In genomic region chr7:113609027-113609705, GRCm38 (mm10) we compare ENCODE assay signal across 8 mouse cellular contexts.
DNase-seq lines count a peak whose midpoint lies in the region; ATAC-seq lines count a peak whose summit lies in the region.

No protein-coding gene starts in this region.

- WGBS in forebrain, embryonic 13.5 days, result 7% methylated on average over 8 of the region's 8 CpGs
- WGBS in midbrain, embryonic 15.5 days, result 11% methylated on average over 8 of the region's 8 CpGs

- peak; percentile 12 to 68 for DNase-seq in adrenal gland, adult (ENCODE audit: inconsistent age in 2 of 2, low spot score in 1 of 2)
- DNase-seq in adrenal gland, adult 8-10 months, result no peak
- DNase-seq in brain, embryonic 18.5 days (ENCODE audit: low read depth, low spot score), result peak; percentile 74
- peak; percentile 52 for DNase-seq in hindlimb bud, embryonic 11.5 days (ENCODE audit: extremely low spot score, low read depth, low spot score)
- peak; percentile 59 to 63 for DNase-seq in left cerebral cortex, adult 18-20 months (ENCODE audit: low spot score in 2 of 2)
- peak; percentile 66 for DNase-seq in thymus, postnatal 0 days (ENCODE audit: low spot score)

- no peak overlapping the region for H3K4me3 ChIP-seq in forebrain, embryonic 13.5 days
- H3K4me3 ChIP-seq in midbrain, embryonic 15.5 days, result no peak overlapping the region

- H3K9me3 ChIP-seq in forebrain, embryonic 13.5 days (replicated peaks), result no peaks in the 10 kb centered on the region
- H3K9me3 ChIP-seq in midbrain, embryonic 15.5 days, result no peaks in the 10 kb centered on the region

- no peaks in the 10 kb centered on the region for H3K36me3 ChIP-seq in forebrain, embryonic 13.5 days (ENCODE audit: poor library complexity, severe bottlenecking)
- no peaks in the 10 kb centered on the region for H3K36me3 ChIP-seq in midbrain, embryonic 15.5 days (replicated peaks)

- peak; percentile 71; the same call in 1 of the 2 replicates for ATAC-seq in forebrain, embryonic 13.5 days
- peak; percentile 67 for ATAC-seq in midbrain, embryonic 15.5 days (replicated peaks)

- H3K27me3 ChIP-seq in forebrain, embryonic 13.5 days, result no peaks in the 10 kb centered on the region
- H3K27me3 ChIP-seq in midbrain, embryonic 15.5 days (replicated peaks), result no peaks in the 10 kb centered on the region

- no peak overlapping the region for H3K9ac ChIP-seq in forebrain, embryonic 13.5 days
- H3K9ac ChIP-seq in midbrain, embryonic 15.5 days, result no peak overlapping the region

- H3K4me2 ChIP-seq in forebrain, embryonic 13.5 days, result no peak overlapping the region
- 0 out of 2 replicates have a peak overlapping the region, but pooled peaks have one; percentile 15 for H3K4me2 ChIP-seq in midbrain, embryonic 15.5 days

- no peak overlapping the region for H3K27ac ChIP-seq in forebrain, embryonic 13.5 days
- 0 out of 2 replicates have a peak overlapping the region, but pooled peaks have one; percentile 23 for H3K27ac ChIP-seq in midbrain, embryonic 15.5 days

- H3K4me1 ChIP-seq in forebrain, embryonic 13.5 days, result peaks cover 13% of the 10 kb centered on the region
- H3K4me1 ChIP-seq in midbrain, embryonic 15.5 days, result peaks cover 8% of the 10 kb centered on the region
